Mouse (Mus musculus) megakaryocyte, embryonic 14.5 days (primary cell): Measurements from ENCODE around the gene Sptlc3. TPM values are rescaled to one million over a fixed set of nuclear protein-coding genes. Genes with fewer than 3 reads are reported as not detected.

Experiments
- H3K27me3 ChIP-seq: replicated peaks from 2 replicates; pipeline ENCODE3; 2012; ENCODE audit warnings: inconsistent platforms
- H3K36me3 ChIP-seq: replicated peaks from 2 replicates; pipeline ENCODE3; 2012; ENCODE audit warnings: low read length, inconsistent platforms, mixed read lengths
- H3K4me1 ChIP-seq: 2 replicates; pipeline ENCODE4 v1.6.1; 2012; ENCODE audit warnings: inconsistent platforms
- H3K4me3 ChIP-seq: replicated peaks from 2 replicates; pipeline ENCODE3; 2012; ENCODE audit warnings: moderate library complexity, mild to moderate bottlenecking, inconsistent platforms
- H3K9me3 ChIP-seq: 2 replicates; pipeline ENCODE4 v1.6.1; 2012; ENCODE audit warnings: inconsistent platforms
- FLI1 ChIP-seq: IDR thresholded peaks from 2 replicates; pipeline ENCODE4 v1.6.1; 2012; ENCODE audit warnings: low read length, inconsistent platforms, mixed read lengths
- GATA1 ChIP-seq: IDR thresholded peaks from 3 replicates; pipeline ENCODE4 v1.6.1; 2012; ENCODE audit warnings: mixed read lengths, low read length, inconsistent platforms, borderline replicate concordance
- polyA plus RNA-seq: library from polyadenylated mRNA; stranded (reverse); fragments of >175 nt; gene quantifications from 2 replicates; pipeline ENCODE4 v1.2.3, GENCODE M21; 2012; ENCODE audit warnings: low replicate concordance; ENCODE audit not compliant: insufficient read depth

The Sptlc3 gene
- not detected in 2 replicates for polyA plus RNA-seq

- Histone ChIP-seq H3K27me3 (no peaks in the 10 kb centered on the region), H3K9me3 (peaks cover 1% of the 10 kb centered on the region; the same call in 1 of the 2 replicates), H3K4me1 (no peaks in the 10 kb centered on the region), H3K36me3 (no peaks in the 10 kb centered on the region), H3K4me3 (no peak within 1 kb of the TSS)
- TF ChIP-seq FLI1 (no peak), GATA1 (no peak)
Observed at GRCm38 (mm10) chr2:139493836-139494235, at the start of gene Sptlc3. Gene Sptlc3, plus strand, starts transcription at chr2:139493913.

- H3K27me3 ChIP-seq = no peaks in the 10 kb centered on the region
- peaks cover 3% of the 10 kb centered on the region; the same call in 1 of the 2 replicates for H3K9me3 ChIP-seq
- TF ChIP-seq FLI1 = no peak
- no peak for TF ChIP-seq GATA1
- H3K4me1 ChIP-seq = no peaks in the 10 kb centered on the region
- no peak overlapping the region for H3K4me3 ChIP-seq
- H3K36me3 ChIP-seq = no peaks in the 10 kb centered on the region
Observed at GRCm38 (mm10) chr2:139467726-139468125, 26.0 kb upstream of the Sptlc3 start.

- H3K4me3 ChIP-seq = no peak overlapping the region
- H3K9me3 ChIP-seq = peaks cover 7% of the 10 kb centered on the region; the same call in 1 of the 2 replicates
- H3K36me3 ChIP-seq = no peaks in the 10 kb centered on the region
- TF ChIP-seq GATA1 (no peak), FLI1 (no peak)
- H3K4me1 ChIP-seq = no peaks in the 10 kb centered on the region
- H3K27me3 ChIP-seq = no peaks in the 10 kb centered on the region
Observed at GRCm38 (mm10) chr2:139488708-139489107, 5.0 kb upstream of the Sptlc3 start.

- Histone ChIP-seq H3K9me3 (no peaks in the 10 kb centered on the region), H3K27me3 (no peaks in the 10 kb centered on the region), H3K4me1 (no peaks in the 10 kb centered on the region), H3K4me3 (no peak overlapping the region), H3K36me3 (no peaks in the 10 kb centered on the region)
- no peak for TF ChIP-seq FLI1
- TF ChIP-seq GATA1 = no peak
Observed at GRCm38 (mm10) chr2:139494629-139495028, 916 bp downstream of the Sptlc3 start.

GRCm38 (mm10) chr2:139561966-139562505 is 68.3 kb downstream of the Sptlc3 start:
- Histone ChIP-seq H3K4me3 (no peak overlapping the region), H3K36me3 (no peaks in the 10 kb centered on the region), H3K9me3 (no peaks in the 10 kb centered on the region), H3K4me1 (no peaks in the 10 kb centered on the region), H3K27me3 (no peaks in the 10 kb centered on the region)
- no peak for TF ChIP-seq GATA1
- no peak for TF ChIP-seq FLI1

- H3K9me3 ChIP-seq = no peaks in the 10 kb centered on the region
- H3K4me1 ChIP-seq = no peaks in the 10 kb centered on the region
- no peaks in the 10 kb centered on the region for H3K27me3 ChIP-seq
- TF ChIP-seq GATA1 = no peak
- no peak for TF ChIP-seq FLI1
- no peak overlapping the region for H3K4me3 ChIP-seq
- H3K36me3 ChIP-seq = no peaks in the 10 kb centered on the region
Observed at GRCm38 (mm10) chr2:139579280-139579679, 85.6 kb downstream of the Sptlc3 start.

GRCm38 (mm10) chr2:139582766-139583165 is 89.1 kb downstream of the Sptlc3 start:
- TF ChIP-seq FLI1 = no peak
- Histone ChIP-seq H3K4me1 (no peaks in the 10 kb centered on the region), H3K36me3 (no peaks in the 10 kb centered on the region), H3K27me3 (no peaks in the 10 kb centered on the region), H3K4me3 (no peak overlapping the region), H3K9me3 (no peaks in the 10 kb centered on the region)

GRCm38 (mm10) chr2:139587660-139588200 is 94.0 kb downstream of the Sptlc3 start:
- H3K4me3 ChIP-seq = no peak overlapping the region
- no peaks in the 10 kb centered on the region for H3K4me1 ChIP-seq
- H3K27me3 ChIP-seq = no peaks in the 10 kb centered on the region
- TF ChIP-seq GATA1 (no peak), FLI1 (no peak)
- no peaks in the 10 kb centered on the region for H3K9me3 ChIP-seq
- H3K36me3 ChIP-seq = no peaks in the 10 kb centered on the region

- Histone ChIP-seq H3K36me3 (no peaks in the 10 kb centered on the region), H3K27me3 (no peaks in the 10 kb centered on the region), H3K4me1 (no peaks in the 10 kb centered on the region), H3K4me3 (no peak overlapping the region), H3K9me3 (no peaks in the 10 kb centered on the region)
- TF ChIP-seq FLI1 (no peak), GATA1 (no peak)
Observed at GRCm38 (mm10) chr2:139589905-139590304, 96.2 kb downstream of the Sptlc3 start.

- H3K4me1 ChIP-seq = no peaks in the 10 kb centered on the region
- H3K4me3 ChIP-seq = no peak overlapping the region
- no peaks in the 10 kb centered on the region for H3K36me3 ChIP-seq
- no peaks in the 10 kb centered on the region for H3K27me3 ChIP-seq
- no peak for TF ChIP-seq GATA1
- TF ChIP-seq FLI1 = no peak
- no peaks in the 10 kb centered on the region for H3K9me3 ChIP-seq
Observed at GRCm38 (mm10) chr2:139590888-139591698, 97.4 kb downstream of the Sptlc3 start.
